Mouse (Mus musculus): ENCODE measurements at regions not wholly inside any gene's neighbourhood (a gene's known extent, or its start where the extent isn't known, plus 50 kb on each side); places are given as distances from the start of the nearest gene placed in this dataset.
"Not testable (repeated sequence)": the region's sequence is repeated elsewhere in the genome, so short reads cannot be mapped to it uniquely, and the experiment has no call there.

DNA sequence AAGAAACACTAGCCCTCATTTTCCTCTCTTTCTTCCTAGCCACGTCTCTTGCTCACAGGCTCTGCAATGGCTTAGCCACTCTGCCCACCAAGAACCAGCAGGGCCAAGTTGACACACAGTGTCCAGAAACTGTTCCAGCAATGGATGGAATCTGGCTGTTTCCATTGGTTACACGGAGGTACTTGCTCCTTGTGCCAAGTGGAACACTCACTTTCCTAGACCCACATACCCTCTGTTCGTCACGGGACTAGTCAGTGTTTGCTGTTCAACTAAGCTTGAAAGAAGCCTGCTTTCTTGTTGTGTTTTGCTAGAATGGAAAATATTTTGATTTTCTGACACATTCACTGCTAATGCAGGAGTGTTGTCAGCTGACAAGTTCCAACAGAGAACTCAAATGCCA lies 575.7 kb upstream of the Gulo start:
- DNase-seq (ENCODE audit: low read depth): no peak

DNA sequence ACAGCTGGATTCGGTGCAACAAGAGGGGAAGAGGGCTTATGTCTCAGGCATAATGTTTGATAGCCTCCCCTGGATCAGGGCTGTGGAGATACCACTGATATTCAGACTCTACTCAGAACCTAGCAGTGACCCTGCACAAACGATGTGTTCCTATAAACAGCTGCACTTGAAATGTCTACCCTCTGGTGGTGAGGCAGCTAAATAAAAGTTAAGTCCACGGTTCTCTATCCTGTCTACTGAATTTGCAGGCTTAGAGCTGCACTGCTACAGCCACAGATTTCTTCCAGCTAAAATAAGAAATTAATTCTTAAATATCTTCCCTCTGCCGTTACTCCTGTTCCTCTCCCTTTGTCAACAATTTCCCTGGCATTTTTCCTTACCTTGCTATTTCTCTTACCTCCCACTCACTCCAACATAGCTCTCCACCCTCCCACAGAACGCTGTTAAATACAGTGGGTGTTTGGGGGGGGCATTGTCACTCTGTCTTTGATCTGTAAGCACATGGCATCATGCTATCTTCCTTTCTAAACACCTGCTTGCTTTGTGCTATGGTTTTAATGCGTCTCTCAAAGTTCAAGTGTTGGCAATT lies 571.0 kb upstream of the Gulo start:
- DNase-seq (ENCODE audit: low read depth): no peak

DNA sequence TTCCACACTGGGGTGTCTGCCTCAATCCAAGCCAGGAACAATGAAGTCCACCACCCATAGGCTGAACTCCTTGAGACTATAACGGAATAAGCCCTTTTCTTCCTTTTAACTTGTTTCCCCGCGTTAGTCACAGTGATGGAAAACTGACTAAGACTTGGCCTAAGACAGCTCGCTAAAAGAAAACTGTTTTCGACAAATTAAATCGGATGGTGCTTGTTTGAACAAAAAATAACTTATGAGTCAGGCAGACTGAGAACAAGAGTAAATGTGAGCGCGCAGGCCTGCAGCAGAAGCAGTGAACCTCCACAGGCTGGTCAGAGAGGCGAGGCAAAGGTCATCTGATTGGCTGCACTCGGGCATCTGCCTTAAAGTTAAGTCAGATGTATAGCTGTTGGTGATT lies 557.6 kb upstream of the Gulo start:
- DNase-seq (ENCODE audit: low read depth): no peak

DNA sequence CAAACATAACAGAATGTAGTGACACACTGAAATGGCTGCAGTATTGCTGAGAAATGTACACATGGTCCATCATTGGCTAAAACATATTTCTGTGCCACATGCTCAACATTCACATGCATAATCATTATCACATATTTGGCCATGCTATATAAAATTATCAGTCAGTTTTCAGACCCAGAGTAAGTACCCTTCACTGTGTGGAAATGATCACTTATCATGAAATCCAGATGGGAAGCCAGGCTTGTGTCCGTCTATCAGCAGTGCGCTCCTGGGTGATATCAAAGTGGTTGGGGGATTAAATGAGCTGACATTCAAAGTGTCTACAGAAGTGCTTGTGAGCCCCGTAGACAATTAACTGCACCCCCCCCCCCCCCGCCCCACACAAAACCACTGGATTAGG lies 553.7 kb upstream of the Gulo start:
- no peak for DNase-seq (ENCODE audit: low read depth)

DNA sequence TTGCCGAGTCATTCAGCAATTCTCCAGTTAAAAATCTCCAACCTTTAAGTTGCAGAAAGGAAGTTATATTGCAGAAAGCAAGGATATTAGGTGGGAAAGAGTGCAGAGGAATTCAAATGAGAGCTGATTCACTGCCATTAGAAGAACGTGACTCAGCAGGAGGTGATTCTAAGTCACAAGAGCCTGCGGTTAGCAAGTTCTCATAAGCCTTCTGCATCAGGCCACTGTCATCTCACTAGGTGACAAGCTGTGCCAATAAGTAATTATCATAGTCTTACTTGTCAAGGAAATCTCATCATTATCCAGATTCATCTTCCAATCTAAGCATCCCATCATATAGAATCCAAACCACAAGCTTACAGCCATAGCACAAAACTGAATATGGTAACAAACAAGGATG lies 552.7 kb upstream of the Gulo start:
- DNase-seq (ENCODE audit: low read depth): no peak

DNA sequence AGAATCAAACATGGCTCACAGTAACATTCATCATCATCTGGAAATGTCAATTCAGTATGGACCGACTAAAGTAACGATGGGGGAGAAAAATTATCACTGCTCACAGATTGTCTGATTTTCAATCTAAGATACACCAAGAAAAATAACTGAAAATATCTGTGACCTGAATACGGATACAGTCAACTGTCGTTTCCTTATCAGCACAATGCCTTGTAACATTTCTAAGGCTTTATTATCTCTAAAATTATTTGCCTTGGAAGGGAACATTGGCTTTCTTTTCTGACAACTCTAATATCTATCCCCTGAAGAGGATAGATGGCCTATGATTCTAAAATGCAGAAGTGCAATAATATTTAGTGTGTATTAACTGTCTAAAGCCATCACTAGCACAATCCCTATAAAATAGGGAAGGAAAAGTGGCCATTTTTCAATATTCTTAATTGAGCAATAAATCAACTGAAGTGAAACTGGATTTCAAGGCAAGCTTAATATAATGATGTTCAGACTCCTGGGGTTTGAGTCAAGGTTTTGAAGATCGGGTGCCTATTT lies 552.1 kb upstream of the Gulo start:
- DNase-seq (ENCODE audit: low read depth): no peak

DNA sequence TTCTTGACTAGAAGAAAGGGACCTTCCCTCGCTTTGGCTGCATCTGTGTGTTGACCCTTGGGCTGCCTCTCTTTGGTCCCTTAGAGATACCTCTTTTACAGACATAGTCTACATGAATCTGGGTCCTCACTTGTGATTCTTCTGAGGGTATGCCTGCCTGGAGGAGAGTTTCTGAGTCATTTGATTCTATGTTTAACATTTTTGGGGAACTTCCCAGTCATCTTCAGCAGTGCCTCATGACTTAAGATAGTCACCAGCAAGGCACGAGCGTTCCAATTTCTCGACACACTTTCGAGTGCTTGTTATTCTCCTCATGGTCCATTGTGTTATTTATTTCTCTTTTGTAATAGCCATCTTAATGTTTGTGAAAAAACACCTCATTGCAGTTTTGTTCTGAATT lies 549.4 kb upstream of the Gulo start:
- no peak for DNase-seq (ENCODE audit: low read depth)

DNA sequence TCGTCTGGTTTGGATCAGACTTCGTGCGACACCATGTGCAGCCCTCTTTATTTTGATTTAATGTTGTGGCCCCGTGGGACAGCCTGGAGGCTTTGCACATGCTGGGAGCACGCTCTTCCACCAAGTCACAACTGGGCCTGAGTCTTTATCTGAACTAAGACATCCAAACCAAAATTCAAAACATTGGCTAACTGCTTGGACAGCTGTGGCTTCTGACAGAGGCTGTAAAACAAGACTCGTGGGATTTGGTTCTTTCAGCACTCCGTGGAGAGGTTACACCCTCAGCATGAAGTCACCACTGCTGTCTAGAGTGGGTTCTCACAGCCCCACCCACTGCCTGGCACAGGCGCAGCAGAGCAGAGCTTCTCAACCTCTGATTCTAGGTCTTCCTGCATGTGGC lies 548.6 kb upstream of the Gulo start:
- no peak for DNase-seq (ENCODE audit: low read depth)

DNA sequence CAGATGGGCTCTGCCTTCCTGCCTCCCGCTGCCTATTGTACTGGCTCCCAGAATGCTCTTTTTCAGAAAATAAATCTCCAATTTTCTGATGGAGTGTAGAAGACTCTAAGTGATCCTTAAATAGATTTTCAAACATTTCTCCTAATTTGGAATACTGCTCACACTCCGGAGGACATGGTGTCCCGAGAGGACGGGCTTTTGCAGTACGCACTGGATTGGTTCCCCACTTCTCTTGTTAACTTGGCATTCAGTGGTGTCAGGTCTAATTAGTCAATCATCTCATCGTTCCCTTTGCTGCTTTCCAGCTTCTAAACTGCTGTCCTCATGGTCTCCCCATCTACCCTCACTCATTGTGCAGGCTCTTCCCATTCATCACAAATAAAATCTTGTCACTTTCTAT lies 529.5 kb upstream of the Gulo start:
- no peak for DNase-seq (ENCODE audit: low read depth)

DNA sequence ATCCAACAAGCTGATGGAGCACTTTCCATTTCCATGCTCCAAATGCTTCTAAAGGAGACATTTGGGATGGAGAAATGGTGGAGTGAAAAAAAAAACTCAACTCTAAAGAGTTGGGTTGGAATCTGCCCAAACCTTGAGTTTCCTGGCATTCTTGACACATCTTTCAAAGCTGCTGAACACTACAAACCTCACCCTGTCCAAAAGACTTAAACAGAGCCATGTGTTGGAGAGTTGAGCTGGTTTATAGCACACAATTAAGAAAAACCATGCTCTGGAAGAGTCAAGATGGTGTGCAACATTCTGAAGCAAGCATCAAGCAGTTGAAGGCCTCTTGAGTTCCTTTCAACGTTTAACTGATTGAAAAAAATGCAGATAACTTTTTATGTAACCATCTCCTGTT lies 525.7 kb upstream of the Gulo start:
- DNase-seq (ENCODE audit: low read depth): no peak

DNA sequence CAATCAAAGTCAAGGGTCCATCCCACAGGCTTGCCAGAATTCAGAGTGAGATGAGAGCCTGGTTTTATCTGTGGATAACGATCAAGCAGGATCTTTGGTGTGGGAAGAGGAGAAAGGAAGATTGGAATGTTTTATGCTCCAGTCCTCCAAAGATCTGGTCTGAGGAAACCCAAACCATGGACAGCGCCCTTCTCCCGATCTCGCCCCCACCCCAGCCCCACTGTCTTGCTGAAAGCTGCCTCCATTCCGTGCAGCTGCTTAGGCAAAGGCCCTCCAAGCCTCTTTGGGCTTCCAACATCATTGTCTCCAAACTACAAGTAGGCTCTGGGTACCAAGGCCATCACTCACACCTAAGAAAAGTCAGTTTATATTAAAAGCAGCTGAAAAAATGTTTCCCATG lies 519.1 kb upstream of the Gulo start:
- DNase-seq (ENCODE audit: low read depth): no peak

DNA sequence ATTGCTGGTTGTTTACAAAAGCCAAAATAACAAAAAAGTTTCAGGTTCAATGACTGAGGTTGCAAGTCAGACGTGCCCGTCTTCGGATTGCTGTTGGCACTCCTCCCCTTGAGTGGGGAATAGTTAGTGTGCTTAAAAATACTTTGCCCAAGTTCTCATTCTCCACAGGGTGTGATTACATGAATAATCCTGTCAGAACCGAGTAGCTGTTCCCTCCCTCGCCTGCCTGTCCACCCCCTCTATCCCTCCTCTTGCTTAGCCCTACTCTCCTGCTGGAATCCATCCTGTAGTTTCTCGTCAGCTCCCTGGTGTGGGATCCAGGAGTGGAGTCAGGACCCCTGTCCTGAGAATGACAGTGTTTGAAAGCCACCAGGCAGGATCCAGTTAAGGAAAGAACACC lies 518.1 kb upstream of the Gulo start:
- DNase-seq (ENCODE audit: low read depth): no peak

DNA sequence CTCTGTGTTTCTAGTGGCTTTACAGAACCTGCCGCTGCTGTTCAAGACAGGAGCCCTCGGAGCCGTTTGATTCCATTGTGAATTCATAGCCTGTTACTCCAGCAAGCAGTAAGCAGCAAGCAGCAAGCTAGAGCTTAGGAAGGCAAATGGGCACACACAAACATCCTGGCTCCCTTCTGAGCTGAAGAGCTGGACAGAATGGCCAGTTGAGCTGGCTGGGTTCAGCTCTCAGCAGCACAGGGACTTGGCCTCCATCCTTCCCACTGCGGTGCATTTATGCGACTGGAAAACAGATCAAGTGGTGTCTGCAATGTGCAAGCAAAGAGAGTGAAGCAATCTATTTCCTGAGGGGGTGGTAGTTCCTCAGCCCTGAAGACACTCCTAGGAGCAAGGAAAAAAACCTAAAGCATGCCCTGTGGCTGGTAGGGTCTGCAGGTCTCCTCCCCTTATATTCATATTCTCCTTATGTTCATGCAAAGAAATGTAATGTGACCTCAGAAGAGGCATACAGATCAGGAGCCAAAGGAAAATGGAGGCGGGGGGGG lies 513.9 kb upstream of the Gulo start:
- no peak for DNase-seq (ENCODE audit: low read depth)

DNA sequence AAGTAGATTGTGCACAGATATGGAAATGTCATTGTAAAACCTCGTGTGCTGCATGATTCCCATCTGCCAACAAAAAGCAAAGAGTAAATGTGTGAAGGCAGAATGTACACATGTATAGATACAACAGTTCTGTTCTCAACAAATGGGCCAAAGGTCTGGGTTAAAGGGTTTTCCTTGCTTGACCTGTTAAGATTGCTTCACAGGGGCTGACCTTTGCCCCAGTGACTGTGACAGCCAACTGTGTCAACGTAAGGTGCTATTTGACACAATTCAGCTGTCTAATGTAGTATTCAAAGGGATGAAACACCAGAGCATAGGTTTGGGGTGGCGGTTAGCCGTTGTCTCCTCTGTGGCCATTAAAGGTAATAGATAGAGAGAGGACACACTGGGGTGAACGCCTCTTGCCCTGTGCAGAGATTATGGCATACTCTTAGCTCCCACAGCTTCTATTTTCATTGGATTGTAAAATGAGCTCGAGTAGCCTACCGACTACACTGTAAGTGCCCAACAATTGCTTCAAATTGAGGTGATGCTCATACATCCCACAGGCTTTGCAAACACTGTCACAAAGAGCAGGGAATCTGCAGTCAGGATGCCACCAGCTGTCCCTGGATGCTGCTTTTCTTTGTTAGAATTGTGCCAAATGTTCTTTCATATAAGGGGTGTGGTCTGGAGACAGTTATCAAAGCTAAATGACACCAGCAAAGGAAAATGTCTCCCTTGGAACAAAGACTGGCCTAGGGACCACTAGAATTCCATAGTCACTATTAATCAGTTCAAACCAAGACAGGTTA lies 513.0 kb upstream of the Gulo start:
- no peak for DNase-seq (ENCODE audit: low read depth)

DNA sequence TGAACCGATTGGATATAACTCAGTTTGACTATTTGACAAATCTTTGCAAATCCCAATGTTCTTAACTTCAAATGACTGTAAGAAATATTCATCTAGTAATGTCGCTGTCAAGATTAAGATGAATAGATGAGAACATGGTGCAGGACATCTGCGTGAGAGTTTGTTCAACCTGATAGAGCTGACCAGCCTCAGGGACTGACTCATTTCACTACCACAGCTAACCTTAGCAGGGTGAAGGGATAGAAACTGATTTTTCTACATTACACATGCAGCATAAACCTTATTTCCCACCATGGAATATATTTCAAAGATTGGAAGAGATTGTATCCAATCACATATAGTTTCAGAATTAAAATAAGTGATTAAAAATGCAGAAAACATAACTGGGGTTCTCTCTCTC lies 507.8 kb upstream of the Gulo start:
- no peak for DNase-seq (ENCODE audit: low read depth)

DNA sequence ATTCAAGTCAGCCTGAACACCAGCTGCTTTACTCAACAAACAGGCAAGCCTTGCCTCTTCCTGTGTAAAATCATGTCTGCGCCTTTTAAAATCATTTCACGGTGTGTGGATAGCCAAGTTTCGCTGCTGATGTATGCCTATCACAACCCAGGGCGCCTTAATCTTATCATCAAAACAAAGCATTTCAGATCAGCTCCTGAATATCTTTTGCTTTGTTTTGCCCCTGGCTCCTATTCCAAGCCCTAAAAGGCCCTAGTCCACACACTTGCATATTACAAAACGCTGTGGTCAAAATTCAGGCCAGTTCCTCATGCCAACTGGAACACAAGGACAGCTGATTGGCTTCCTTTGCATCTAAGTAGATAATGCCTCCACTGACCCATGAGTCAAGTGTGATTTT lies 501.7 kb upstream of the Gulo start:
- no peak for DNase-seq (ENCODE audit: low read depth)

DNA sequence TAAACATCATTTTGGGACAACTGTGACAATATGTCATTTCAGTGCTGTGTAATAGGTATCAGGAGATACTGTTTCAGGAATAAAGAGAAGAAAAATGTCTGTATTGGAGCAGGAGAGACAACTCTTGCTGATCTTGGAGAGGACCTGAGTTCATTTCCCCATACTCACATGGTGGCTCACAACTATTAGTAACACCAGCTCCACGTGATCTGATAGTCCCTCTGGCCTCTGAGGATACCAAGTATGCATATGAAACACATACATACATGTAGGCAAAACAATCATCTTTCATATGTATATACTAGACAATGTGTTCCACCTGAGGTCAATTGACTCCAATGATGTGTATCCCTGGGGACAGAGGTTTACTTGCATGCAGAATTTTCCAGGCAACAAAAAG lies 501.2 kb upstream of the Gulo start:
- DNase-seq (ENCODE audit: low read depth): no peak

DNA sequence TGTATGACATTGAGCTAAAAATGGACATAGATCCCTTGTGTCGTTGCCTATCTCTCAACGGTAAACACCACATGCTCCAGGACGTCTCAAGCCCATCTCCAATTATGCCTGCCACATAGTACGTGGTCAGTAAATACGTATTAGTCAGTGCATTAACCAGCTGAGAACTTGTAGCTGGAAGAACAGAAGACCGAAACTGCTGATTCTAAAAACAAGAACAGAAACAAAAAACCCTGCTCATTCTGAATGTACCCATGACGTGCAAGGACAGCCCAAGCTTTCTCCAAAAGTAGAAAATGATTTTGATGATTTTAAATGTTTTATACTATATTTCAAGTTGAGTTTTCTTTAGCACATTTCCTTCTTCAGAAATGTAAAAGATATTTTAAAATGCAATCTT lies 500.7 kb upstream of the Gulo start:
- DNase-seq (ENCODE audit: low read depth): no peak

DNA sequence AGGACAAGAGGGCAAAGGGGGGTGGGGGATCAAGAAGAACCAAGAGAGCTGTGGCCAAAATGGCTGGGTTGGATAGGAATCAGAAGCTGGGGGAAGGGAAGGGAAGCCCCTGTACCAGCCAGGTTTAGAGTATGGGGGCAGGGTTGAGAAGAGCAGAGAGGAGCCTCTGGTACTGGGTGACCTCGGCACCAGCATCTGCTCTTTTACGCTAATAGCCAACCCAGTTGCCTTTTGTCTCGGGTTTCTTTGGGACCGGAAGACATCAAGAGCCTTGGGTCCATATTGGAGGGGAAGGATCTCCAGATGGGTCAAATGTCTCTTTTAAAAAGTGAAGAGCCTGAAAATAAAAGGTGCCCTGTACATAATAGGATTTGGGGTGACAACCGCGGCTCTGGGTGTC lies 493.0 kb upstream of the Gulo start:
- no peak for DNase-seq (ENCODE audit: low read depth)

DNA sequence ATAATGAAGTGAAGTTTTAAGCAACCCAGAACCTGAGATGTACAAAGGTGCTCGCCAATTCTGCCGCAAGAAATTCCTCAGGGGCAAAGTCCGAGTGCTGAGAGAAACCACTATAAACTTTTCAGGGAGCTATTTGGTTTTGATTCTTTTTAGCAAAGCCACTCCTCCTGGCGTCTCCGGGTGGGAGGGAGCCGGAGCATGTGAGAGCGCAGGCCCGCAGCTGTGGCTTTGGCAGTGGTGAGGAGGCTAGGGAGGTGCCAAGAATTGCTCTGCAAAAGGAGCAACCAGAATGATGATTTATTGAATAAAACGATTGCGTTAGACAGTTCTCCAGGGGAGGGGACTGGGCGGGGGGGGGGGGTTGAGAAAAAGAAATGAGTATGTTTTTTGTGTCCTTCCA lies 490.9 kb upstream of the Gulo start:
- DNase-seq (ENCODE audit: low read depth): no peak

DNA sequence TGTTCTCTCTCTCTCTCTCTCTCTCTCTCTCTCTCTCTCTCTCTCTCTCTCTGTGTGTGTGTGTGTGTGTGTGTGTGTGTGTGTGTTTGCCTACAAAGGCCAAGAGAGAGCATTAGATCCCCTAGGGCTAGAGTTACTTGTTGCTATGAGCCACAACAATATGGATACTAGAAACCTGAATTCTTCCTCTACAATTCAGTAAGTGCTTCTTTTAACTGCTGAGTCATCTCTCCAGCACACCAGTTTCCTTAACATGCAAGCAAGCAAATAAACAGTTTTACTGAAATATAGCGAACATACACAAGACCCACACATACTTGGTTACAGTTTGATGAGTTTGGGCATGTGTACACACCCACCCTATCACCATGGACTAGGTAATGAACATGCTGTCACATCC lies 486.1 kb upstream of the Gulo start:
- DNase-seq (ENCODE audit: low read depth): peak; percentile 4

DNA sequence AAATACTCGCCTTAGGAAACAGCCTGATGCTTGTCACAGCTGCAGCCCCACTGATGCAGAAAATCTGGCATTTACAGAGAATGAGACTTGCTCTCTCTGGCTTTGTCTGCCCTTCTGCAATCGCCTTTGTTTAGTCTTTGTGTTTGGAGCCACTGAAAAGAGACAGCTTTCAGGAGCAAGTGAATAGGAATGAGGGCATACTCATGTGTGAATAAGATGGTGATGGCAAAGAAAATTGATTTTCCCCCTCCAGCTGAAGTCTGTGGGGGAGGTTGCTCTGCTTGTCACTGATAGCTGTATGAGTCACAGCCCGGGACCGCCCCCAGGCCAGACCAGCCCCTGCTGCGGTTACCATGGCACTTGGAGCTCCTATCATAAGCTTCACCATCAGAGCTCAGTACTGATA lies 485.5 kb upstream of the Gulo start:
- peak; percentile 9 for DNase-seq (ENCODE audit: low read depth)

DNA sequence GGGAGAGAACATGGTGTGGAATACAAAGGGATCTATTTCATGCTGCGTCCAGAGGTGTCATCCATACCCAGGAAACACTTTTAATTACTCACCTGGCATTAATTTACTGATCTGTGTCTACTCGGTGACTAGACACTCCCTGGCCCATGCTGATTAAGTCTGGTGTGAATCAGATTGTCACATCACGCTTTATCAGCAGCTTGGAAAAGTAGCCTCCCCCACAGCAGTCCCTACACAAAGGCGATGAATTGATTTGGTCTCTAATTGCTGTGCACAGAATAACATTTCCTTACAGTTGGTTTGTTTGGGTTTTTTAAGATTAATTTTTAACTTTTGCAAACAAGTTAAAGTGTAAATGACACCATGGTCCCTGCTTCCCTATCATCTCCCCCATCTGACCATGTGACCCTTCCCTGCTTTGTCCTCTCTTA lies 484.7 kb upstream of the Gulo start:
- DNase-seq (ENCODE audit: low read depth): no peak

DNA sequence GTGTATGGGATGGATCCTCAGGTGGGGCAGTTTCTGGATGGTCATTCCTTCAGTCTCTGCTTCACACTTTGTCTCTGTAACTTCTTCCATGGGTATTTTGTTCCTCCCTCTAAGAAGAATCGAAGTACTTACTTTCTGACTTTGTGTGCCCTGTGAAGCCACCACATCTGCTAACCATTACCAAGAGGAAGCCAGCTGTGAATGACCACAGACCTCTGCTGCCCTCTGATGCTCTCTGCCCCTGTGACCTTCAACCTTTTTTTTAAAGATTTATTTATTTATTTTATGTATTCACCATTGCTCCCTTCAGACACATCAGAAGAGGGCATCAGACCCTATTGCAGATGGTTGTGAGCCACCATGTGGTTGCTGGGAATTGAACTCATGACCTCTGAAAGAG lies 475.7 kb upstream of the Gulo start:
- not testable (repeated sequence) for DNase-seq (ENCODE audit: low read depth)

All from 416B (cell line).